Mouse (Mus musculus): ENCODE results near the gene Gm17660.

- TF ChIP-seq CTCF (IDR thresholded peaks at IDR 0.05; ENCODE audit: low read depth) (peak; percentile 90), EP300 (IDR thresholded peaks at IDR 0.05; ENCODE audit: low read depth) (no peak)
Observed at GRCm38 (mm10) chr5:104074388-104074787, 3.0 kb downstream of the Gm17660 start.
